Mouse (Mus musculus): ENCODE results near the gene Itga11.
"Not testable (repeated sequence)": the region's sequence is repeated elsewhere in the genome, so short reads cannot be mapped to it uniquely, and the experiment has no call there.

The Itga11 gene

GRCm38 (mm10) chr9:62677641-62678549, at the start of gene Itga11:
Gene Itga11 (plus strand): TSS chr9:62677826.
- CTCF ChIA-PET = interaction anchor here (1.0 kb wide), 1 partner anchor 11 kb away, joined by 3 read pairs; no protein-coding TSS in a partner anchor

GRCm38 (mm10) chr9:62630631-62631240, 46.9 kb upstream of the Itga11 start:
- CTCF ChIA-PET = no interaction called here

GRCm38 (mm10) chr9:62632392-62632791, 45.2 kb upstream of the Itga11 start:
- CTCF ChIA-PET = no interaction called here

GRCm38 (mm10) chr9:62638045-62638444, 39.6 kb upstream of the Itga11 start:
- CTCF ChIA-PET = no interaction called here

GRCm38 (mm10) chr9:62639686-62640085, 37.9 kb upstream of the Itga11 start:
- CTCF ChIA-PET = no interaction called here

GRCm38 (mm10) chr9:62640188-62640587, 37.4 kb upstream of the Itga11 start:
- CTCF ChIA-PET = no interaction called here

GRCm38 (mm10) chr9:62645716-62646400, 31.8 kb upstream of the Itga11 start:
- CTCF ChIA-PET = no interaction called here

GRCm38 (mm10) chr9:62646721-62647183, 30.9 kb upstream of the Itga11 start:
- CTCF ChIA-PET = no interaction called here

- CTCF ChIA-PET = no interaction called here
These were observed 28.2 kb upstream of the Itga11 start for GRCm38 (mm10) chr9:62649444-62649843.

GRCm38 (mm10) chr9:62650764-62651163, 26.9 kb upstream of the Itga11 start:
- CTCF ChIA-PET = no interaction called here

GRCm38 (mm10) chr9:62654336-62654735, 23.3 kb upstream of the Itga11 start:
- CTCF ChIA-PET = no interaction called here

GRCm38 (mm10) chr9:62658016-62658415, 19.6 kb upstream of the Itga11 start:
- CTCF ChIA-PET = no interaction called here

- CTCF ChIA-PET = no interaction called here
These were observed 18.6 kb upstream of the Itga11 start for GRCm38 (mm10) chr9:62659026-62659425.

GRCm38 (mm10) chr9:62660971-62661370, 16.7 kb upstream of the Itga11 start:
- CTCF ChIA-PET = not testable (repeated sequence)

- CTCF ChIA-PET = no interaction called here
These were observed 14.2 kb upstream of the Itga11 start for GRCm38 (mm10) chr9:62663443-62663842.

- CTCF ChIA-PET = no interaction called here
These were observed 13.4 kb upstream of the Itga11 start for GRCm38 (mm10) chr9:62664115-62664725.

- CTCF ChIA-PET = no interaction called here
These were observed 11.7 kb upstream of the Itga11 start for GRCm38 (mm10) chr9:62665892-62666291.

- CTCF ChIA-PET = no interaction called here
These were observed 9.1 kb upstream of the Itga11 start for GRCm38 (mm10) chr9:62668503-62668902.

- CTCF ChIA-PET = no interaction called here
These were observed 4.4 kb upstream of the Itga11 start for GRCm38 (mm10) chr9:62673241-62673640.

- CTCF ChIA-PET = no interaction called here
These were observed 2.5 kb upstream of the Itga11 start for GRCm38 (mm10) chr9:62675172-62675571.

GRCm38 (mm10) chr9:62678550-62679155, 1.0 kb downstream of the Itga11 start:
- CTCF ChIA-PET = interaction anchor here (1.0 kb wide), 1 partner anchor 12 kb away, joined by 3 read pairs; no protein-coding TSS in a partner anchor

GRCm38 (mm10) chr9:62679398-62679797, 1.8 kb downstream of the Itga11 start:
- CTCF ChIA-PET = no interaction called here

All from spleen, embryonic (tissue).